Mouse (Mus musculus) kidney, adult 2 months (tissue): ENCODE results near the gene Zfp169. TPM values are rescaled to one million over a fixed set of nuclear protein-coding genes. Genes with fewer than 3 reads are reported as not detected.

Experiments
- DNase-seq: peaks from one replicate; pipeline ENCODE4 v3.0.0; 2021
- H3K27ac ChIP-seq: fragments of 200-500 bp; 2 replicates; pipeline ENCODE4 v1.5.1; 2012; ENCODE audit warnings: low read depth, low read length, control low read depth, inconsistent platforms; ENCODE audit not compliant: insufficient read depth
- H3K27me3 ChIP-seq: fragments of 200-500 bp; replicated peaks from 2 replicates; pipeline ENCODE4 v1.6.1; 2012; ENCODE audit warnings: mild to moderate bottlenecking, moderate library complexity, low read length, inconsistent platforms; ENCODE audit not compliant: control insufficient read depth, insufficient read depth
- H3K36me3 ChIP-seq: fragments of 200-500 bp; 2 replicates; pipeline ENCODE4 v1.6.1; 2012; ENCODE audit warnings: mild to moderate bottlenecking, moderate library complexity, low read length, inconsistent platforms; ENCODE audit not compliant: control insufficient read depth, insufficient read depth
- H3K4me1 ChIP-seq: fragments of 200-500 bp; 2 replicates; pipeline ENCODE4 v1.6.1; 2011; ENCODE audit warnings: low read length; ENCODE audit not compliant: control insufficient read depth, insufficient read depth
- H3K4me3 ChIP-seq: fragments of 200-500 bp; 2 replicates; pipeline ENCODE4 v1.5.1; 2011; ENCODE audit warnings: mild to moderate bottlenecking, low read depth, low read length, control low read depth; ENCODE audit not compliant: insufficient read depth
- CTCF ChIP-seq: fragments of 200-500 bp; conservative IDR thresholded peaks from 2 replicates; pipeline ENCODE4 v1.5.1; 2011; ENCODE audit warnings: low read depth, mild to moderate bottlenecking, control low read depth, low read length, moderate library complexity, mixed read lengths; ENCODE audit not compliant: insufficient read depth, insufficient read length
- POLR2A ChIP-seq: fragments of 200-500 bp; IDR thresholded peaks from one replicate; pipeline ENCODE4 v1.6.1; 2011; ENCODE audit warnings: low read depth, low read length, control low read depth
- WGBS: fragments of 180-500 bp; shearing (Covaris S2); methylation state at CpG from one replicate; pipeline ENCODE4 v1.1.7; 2018; 5-methylcytosine and 5-hydroxymethylcytosine counted together
- polyA plus RNA-seq: library from polyadenylated mRNA; depleted of rRNA; stranded (reverse); fragments of >200 nt; gene quantifications from 2 replicates; pipeline ENCODE4 v1.2.3, GENCODE M21; 2012

Gene Zfp169
- polyA plus RNA-seq, 1 experiment, result 5.9 TPM

- 92% methylated on average over 5 of the region's 5 CpGs for WGBS
- H3K36me3 ChIP-seq, result no peaks in the 10 kb centered on the region
- no peak for TF ChIP-seq POLR2A
- no peak for TF ChIP-seq CTCF
- no peak overlapping the region for H3K27ac ChIP-seq
- no peak for DNase-seq
- H3K4me1 ChIP-seq, result peaks cover 5% of the 10 kb centered on the region
- no peaks in the 10 kb centered on the region for H3K27me3 ChIP-seq
- no peak overlapping the region for H3K4me3 ChIP-seq
These were observed 35.0 kb upstream of the Zfp169 start for GRCm38 (mm10) chr13:48548296-48548695.

GRCm38 (mm10) chr13:48547623-48548022 lies 34.4 kb upstream of the Zfp169 start:
- Histone ChIP-seq H3K27ac (no peak overlapping the region), H3K4me3 (no peak overlapping the region), H3K27me3 (no peaks in the 10 kb centered on the region), H3K36me3 (no peaks in the 10 kb centered on the region), H3K4me1 (peaks cover 4% of the 10 kb centered on the region; the same call in 1 of the 2 replicates)
- WGBS, result 94% methylated on average over 6 of the region's 6 CpGs
- TF ChIP-seq CTCF, result no peak
- no peak for TF ChIP-seq POLR2A
- no peak for DNase-seq

DNA sequence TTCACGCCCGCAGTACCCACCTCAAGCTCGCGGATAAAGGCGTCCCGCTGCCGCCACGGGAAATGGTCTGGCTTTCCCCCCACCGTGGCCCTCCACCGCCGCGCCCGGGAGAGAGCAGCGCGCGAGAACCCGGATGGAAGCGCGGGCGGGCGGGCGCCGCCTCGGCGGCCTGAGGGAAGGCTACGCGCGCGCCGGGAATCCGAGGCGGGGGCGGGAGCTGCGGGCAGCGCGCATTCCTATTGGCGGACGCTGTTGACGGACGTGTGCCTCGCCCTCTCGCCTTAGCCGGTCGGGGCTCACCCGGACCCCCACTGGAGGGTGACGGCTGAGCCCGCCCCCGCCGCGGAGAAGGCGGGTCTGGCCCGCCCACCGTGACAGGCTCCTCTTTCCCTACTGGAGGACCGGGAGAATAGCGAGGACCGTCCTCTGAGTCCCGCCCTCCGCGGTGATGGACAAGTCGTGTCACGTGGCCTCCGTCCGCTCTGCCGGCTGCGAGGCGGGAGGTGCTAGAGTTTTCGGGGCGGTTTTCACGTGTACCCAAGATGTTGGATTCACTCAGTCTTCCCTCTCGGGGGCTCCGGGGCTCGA lies 33.2 kb upstream of the Zfp169 start:
- peak; percentile 100 for DNase-seq
- TF ChIP-seq CTCF, result no peak
- TF ChIP-seq POLR2A, result peak; percentile 52
- peaks cover 4% of the 10 kb centered on the region; the same call in 1 of the 2 replicates for H3K4me1 ChIP-seq
- under 1% methylated on average over 69 of the region's 72 CpGs for WGBS
- peak overlapping the region; percentile 99 for H3K27ac ChIP-seq
- H3K27me3 ChIP-seq, result no peaks in the 10 kb centered on the region
- no peaks in the 10 kb centered on the region for H3K36me3 ChIP-seq
- peak overlapping the region; percentile 80 for H3K4me3 ChIP-seq

DNA sequence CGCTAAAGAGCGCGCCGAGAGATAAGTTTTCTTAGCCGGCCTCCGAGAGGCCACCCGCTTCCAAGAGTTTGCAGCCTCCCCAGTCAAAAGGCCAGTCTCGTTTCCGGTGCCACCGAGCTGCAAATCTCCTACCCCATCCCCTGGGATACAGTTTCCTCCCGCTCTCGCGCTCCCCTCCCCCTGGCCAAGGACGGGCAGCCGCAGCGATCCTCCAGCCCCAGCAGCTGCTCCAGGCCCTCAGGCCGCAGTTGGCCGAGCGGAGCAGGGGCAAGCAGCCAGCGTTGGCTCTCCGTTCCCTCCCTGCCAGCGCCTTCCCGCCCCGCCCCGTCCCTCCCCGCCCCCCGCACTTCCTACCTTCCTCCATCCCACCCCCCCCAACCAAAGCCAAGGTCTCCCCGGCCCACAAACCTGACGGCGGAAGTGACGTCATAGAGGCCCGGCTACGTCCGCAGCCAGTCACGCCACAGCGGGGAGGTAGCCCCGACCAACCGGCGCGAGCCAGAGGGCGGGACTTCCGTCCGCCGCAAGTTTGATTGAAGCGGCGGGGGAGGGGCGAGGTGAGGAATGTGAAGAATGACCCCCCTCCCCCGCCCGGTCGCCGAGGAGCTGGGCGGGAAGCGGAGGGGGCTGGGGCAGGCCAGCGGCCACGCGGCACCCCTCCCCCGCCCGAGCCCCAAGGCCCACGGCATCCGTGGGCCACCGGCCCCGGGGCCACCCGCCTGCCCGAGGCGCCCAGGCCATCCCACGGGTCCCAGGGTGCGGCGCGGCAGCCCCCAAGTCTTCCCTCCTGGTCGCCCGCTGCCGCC lies 32.4 kb upstream of the Zfp169 start:
- peaks cover 10% of the 10 kb centered on the region for H3K4me1 ChIP-seq
- peak; percentile 99 for DNase-seq
- peak overlapping the region; percentile 99 for H3K27ac ChIP-seq
- under 1% methylated on average over 71 of the region's 72 CpGs for WGBS
- H3K27me3 ChIP-seq, result no peaks in the 10 kb centered on the region
- TF ChIP-seq CTCF, result no peak
- TF ChIP-seq POLR2A, result no peak
- no peaks in the 10 kb centered on the region for H3K36me3 ChIP-seq
- peak overlapping the region; percentile 80 for H3K4me3 ChIP-seq

DNA sequence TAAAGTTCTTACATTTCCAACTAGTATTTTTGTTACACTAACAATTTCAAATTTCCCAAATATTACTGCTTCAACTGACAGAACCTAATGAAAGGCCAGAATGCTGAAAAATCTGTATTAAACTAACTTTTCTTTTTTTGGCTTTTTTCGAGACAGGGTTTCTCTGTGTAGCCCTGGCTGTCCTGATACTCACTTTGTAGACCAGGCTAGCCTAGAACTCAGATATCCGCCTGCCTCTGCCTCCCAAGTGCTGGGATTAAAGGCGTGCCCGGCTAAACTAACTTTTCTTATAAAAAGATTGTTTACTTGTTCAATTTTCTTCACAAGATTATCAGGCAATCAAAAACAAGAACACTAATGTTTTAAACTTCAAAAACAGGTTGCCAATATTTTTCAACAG lies 31.6 kb upstream of the Zfp169 start:
- no peak for TF ChIP-seq POLR2A
- TF ChIP-seq CTCF, result no peak
- WGBS, result 17% methylated on average over 4 of the region's 4 CpGs
- H3K4me3 ChIP-seq, result peak overlapping the region; percentile 69
- peaks cover 17% of the 10 kb centered on the region for H3K4me1 ChIP-seq
- no peaks in the 10 kb centered on the region for H3K36me3 ChIP-seq
- peak overlapping the region; percentile 85; the same call in 1 of the 2 replicates for H3K27ac ChIP-seq
- no peak for DNase-seq
- H3K27me3 ChIP-seq, result no peaks in the 10 kb centered on the region

DNA sequence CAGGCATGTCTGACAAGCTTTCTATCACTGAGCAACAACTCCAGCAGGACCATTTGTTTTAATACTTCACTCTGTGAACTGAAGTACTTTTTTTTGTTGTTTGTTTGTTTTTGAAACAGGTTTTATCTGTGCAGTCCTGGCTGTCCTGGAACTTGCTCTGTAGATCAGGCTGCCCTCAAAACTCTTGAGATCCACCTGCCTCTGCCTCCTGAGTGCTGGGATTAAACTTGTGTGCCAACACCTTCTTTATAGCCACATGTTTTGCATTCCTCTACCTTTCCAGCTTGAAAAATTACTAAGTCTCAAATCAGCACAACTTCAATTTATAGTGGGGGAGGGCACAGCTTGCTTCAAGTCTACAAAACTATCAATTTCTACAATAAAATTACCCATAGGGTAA lies 31.1 kb upstream of the Zfp169 start:
- Histone ChIP-seq H3K4me3 (0 out of 2 replicates have a peak overlapping the region, but pooled peaks have one; percentile 15), H3K36me3 (no peaks in the 10 kb centered on the region), H3K4me1 (peaks cover 21% of the 10 kb centered on the region), H3K27ac (no peak overlapping the region), H3K27me3 (no peaks in the 10 kb centered on the region)
- TF ChIP-seq POLR2A (no peak), CTCF (no peak)
- DNase-seq, result no peak

GRCm38 (mm10) chr13:48540488-48540887 lies 27.2 kb upstream of the Zfp169 start:
- DNase-seq, result no peak
- WGBS, result 5% methylated on average over 1 of the region's 1 CpGs
- TF ChIP-seq POLR2A (no peak), CTCF (no peak)
- Histone ChIP-seq H3K27me3 (no peaks in the 10 kb centered on the region), H3K4me1 (peaks cover 27% of the 10 kb centered on the region), H3K27ac (no peak overlapping the region), H3K4me3 (no peak overlapping the region), H3K36me3 (peaks cover 2% of the 10 kb centered on the region)
